Mouse (Mus musculus): ENCODE data around the gene Cchcr1.

DNA sequence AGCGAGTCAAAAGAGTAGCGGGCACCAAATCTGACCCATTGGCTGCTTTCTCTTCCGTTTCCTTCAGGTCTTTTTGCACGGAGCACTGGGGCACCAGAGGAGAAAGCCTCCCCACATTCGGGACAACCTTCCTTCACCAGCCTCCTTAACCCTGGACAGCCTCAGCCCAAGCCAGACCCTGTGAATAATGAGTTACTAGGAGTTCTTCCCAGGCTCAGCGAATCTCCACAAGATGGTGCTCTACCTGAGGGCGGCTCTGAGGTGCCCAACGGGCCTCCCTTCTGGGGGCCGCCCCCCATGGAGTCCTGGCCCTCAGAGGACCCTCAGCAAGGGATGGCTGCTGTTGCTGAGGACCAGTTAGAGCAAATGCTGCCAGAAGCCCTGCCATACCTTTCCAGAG, 50.9 kb downstream of the Cchcr1 start:
- TF ChIP-seq CTCF (IDR thresholded peaks at IDR 0.05; ENCODE audit: low read depth) = no peak
- TF ChIP-seq EP300 (IDR thresholded peaks at IDR 0.05; ENCODE audit: low read depth) = no peak
